Mouse (Mus musculus): ENCODE measurements around the gene Sms.

DNA sequence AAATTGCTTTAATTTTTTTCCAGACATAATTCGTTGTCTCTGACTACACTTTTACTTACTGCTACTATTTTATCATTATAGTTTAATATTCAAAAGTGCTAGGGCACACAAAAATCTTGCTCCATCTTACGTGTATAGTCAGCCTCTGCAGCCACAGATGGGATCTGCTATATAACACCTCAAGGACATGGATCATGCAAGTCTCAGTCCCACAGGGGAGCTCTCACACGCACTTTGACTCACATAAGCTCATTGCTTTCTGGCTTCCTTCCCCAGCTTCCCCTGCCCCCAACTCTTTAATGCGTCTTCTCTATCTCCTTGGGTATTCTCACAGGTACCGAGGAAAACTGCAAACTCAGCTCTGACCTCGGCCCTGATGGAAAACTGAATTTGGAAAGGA, 87.2 kb downstream of the Sms start:
- TF ChIP-seq EP300 (IDR thresholded peaks at IDR 0.05; ENCODE audit: low read depth) = no peak
- no peak for TF ChIP-seq CTCF (IDR thresholded peaks at IDR 0.05; ENCODE audit: low read depth)
